Mouse (Mus musculus): ENCODE data around the gene Gabpa. TPM values are rescaled to one million over a fixed set of nuclear protein-coding genes. Genes with fewer than 3 reads are reported as not detected.

The Gabpa gene
- total and polyA plus RNA-seq, 3 experiments: 44.3 to 82.8 (median 77.0) TPM

- no peak overlapping the region for H3K9ac ChIP-seq (ENCODE audit: insufficient read depth, low read depth)
- no peak for DNase-seq (ENCODE audit: extremely low read depth)
- TF ChIP-seq KAT2A (IDR thresholded peaks at IDR 0.05; ENCODE audit: insufficient replicate concordance, low read length) (no peak), SIN3A (IDR thresholded peaks at IDR 0.05; ENCODE audit: low read length) (no peak), EP300 (IDR thresholded peaks at IDR 0.05; ENCODE audit: low read length) (no peak), MAFK (IDR thresholded peaks at IDR 0.05; ENCODE audit: insufficient replicate concordance, low read length) (no peak), TCF12 (IDR thresholded peaks at IDR 0.05; ENCODE audit: low read depth, low read length) (no peak), JUN (IDR thresholded peaks at IDR 0.05; ENCODE audit: insufficient read depth, low read depth, low read length) (no peak), CHD2 (IDR thresholded peaks at IDR 0.05; ENCODE audit: low read length) (no peak), ZC3H11A (IDR thresholded peaks at IDR 0.05; ENCODE audit: low read depth, low read length) (no peak)
- H3K27me3 ChIP-seq (replicated peaks): no peaks in the 10 kb centered on the region
- no peak overlapping the region for H3K4me3 ChIP-seq (replicated peaks in 1 of 3; ENCODE audit: low read depth in 2 of 3, low read length in 2 of 3, poor library complexity in 1 of 3)
- H3K79me2 ChIP-seq (replicated peaks; ENCODE audit: control insufficient read depth, extremely low read depth, insufficient read depth, poor library complexity, severe bottlenecking): peaks cover 46% of the 10 kb centered on the region
- in situ Hi-C loops (cut with MboI; ENCODE audit: low pct_ligation_motif_present, low pct_unique_long_range_greater_than_20kb, low sequenced_read_pairs): loop anchor here (10.0 to 25.0 kb wide), 2 partner anchors 97 to 244 kb away; partner anchors contain the start of gene Mrpl39
- H3K4me2 ChIP-seq (ENCODE audit: insufficient read depth, low read depth, poor library complexity, severe bottlenecking): no peak overlapping the region
- no peak overlapping the region for H3K27ac ChIP-seq (ENCODE audit: insufficient read depth, low read depth)
- peaks cover 49 to 65% of the 10 kb centered on the region in 2 experiments for H3K36me3 ChIP-seq (replicated peaks in 1 of 2; ENCODE audit: control insufficient read depth in 1 of 2, insufficient read depth in 1 of 2, low read length in 1 of 2)
- H3K4me1 ChIP-seq (ENCODE audit: control insufficient read depth in 1 of 2, insufficient read depth in 2 of 2): peaks cover 2 to 34% of the 10 kb centered on the region in 2 experiments
- dilution Hi-C loops (cut with MboI; ENCODE audit: extremely low pct_ligation_motif_present, extremely low pct_unique_long_range_greater_than_20kb, low sequenced_read_pairs): no loop called here
- no peaks in the 10 kb centered on the region for H3K9me3 ChIP-seq (replicated peaks; ENCODE audit: low read length)
Measured at GRCm38 (mm10) chr16:84831696-84832095, 3.0 kb upstream of the Gabpa start.

- dilution Hi-C loops (cut with MboI; ENCODE audit: extremely low pct_ligation_motif_present, extremely low pct_unique_long_range_greater_than_20kb, low sequenced_read_pairs): no loop called here
- DNase-seq (ENCODE audit: extremely low read depth): no peak
- H3K36me3 ChIP-seq (replicated peaks in 1 of 2; ENCODE audit: control insufficient read depth in 1 of 2, insufficient read depth in 1 of 2, low read length in 1 of 2): peaks cover 40 to 61% of the 10 kb centered on the region in 2 experiments
- H3K27ac ChIP-seq (ENCODE audit: insufficient read depth, low read depth): no peak overlapping the region
- no peak overlapping the region; the same call in 1 of the 2 replicates for H3K9ac ChIP-seq (ENCODE audit: insufficient read depth, low read depth)
- H3K9me3 ChIP-seq (replicated peaks; ENCODE audit: low read length): no peaks in the 10 kb centered on the region
- peaks cover 57% of the 10 kb centered on the region for H3K79me2 ChIP-seq (replicated peaks; ENCODE audit: control insufficient read depth, extremely low read depth, insufficient read depth, poor library complexity, severe bottlenecking)
- in situ Hi-C loops (cut with MboI; ENCODE audit: low pct_ligation_motif_present, low pct_unique_long_range_greater_than_20kb, low sequenced_read_pairs): loop anchor here (10.0 to 25.0 kb wide), 2 partner anchors 98 to 245 kb away; partner anchors contain the start of gene Mrpl39
- H3K27me3 ChIP-seq (replicated peaks): no peaks in the 10 kb centered on the region
- H3K4me3 ChIP-seq (replicated peaks in 1 of 3; ENCODE audit: low read depth in 2 of 3, low read length in 2 of 3, poor library complexity in 1 of 3): no peak overlapping the region
- H3K4me2 ChIP-seq (ENCODE audit: insufficient read depth, low read depth, poor library complexity, severe bottlenecking): no peak overlapping the region
- peaks cover 8 to 44% of the 10 kb centered on the region in 2 experiments for H3K4me1 ChIP-seq (ENCODE audit: control insufficient read depth in 1 of 2, insufficient read depth in 2 of 2)
- TF ChIP-seq JUN (IDR thresholded peaks at IDR 0.05; ENCODE audit: insufficient read depth, low read depth, low read length) (no peak), ZKSCAN1 (IDR thresholded peaks at IDR 0.05; ENCODE audit: borderline replicate concordance, low read depth, low read length) (no peak), NELFE (IDR thresholded peaks at IDR 0.05; ENCODE audit: low read depth, low read length) (no peak), NRF1 (IDR thresholded peaks at IDR 0.05; ENCODE audit: low read depth, low read length) (no peak), POLR2A (IDR thresholded peaks at IDR 0.05; ENCODE audit: low read depth, low read length) (no peak), UBTF (IDR thresholded peaks at IDR 0.05; ENCODE audit: low read depth, low read length) (no peak), MYC (IDR thresholded peaks at IDR 0.05; ENCODE audit: low read depth, low read length) (no peak), POLR2AphosphoS2 (IDR thresholded peaks at IDR 0.05; ENCODE audit: low read depth, low read length) (no peak), TCF12 (IDR thresholded peaks at IDR 0.05; ENCODE audit: low read depth, low read length) (no peak), MAZ (IDR thresholded peaks at IDR 0.05; ENCODE audit: low read depth, low read length) (no peak), EP300 (IDR thresholded peaks at IDR 0.05; ENCODE audit: low read length) (no peak), MXI1 (IDR thresholded peaks at IDR 0.05; ENCODE audit: low read depth, low read length) (no peak), E2F4 (IDR thresholded peaks at IDR 0.05; ENCODE audit: insufficient replicate concordance, low read depth, low read length) (no peak), JUND (conservative IDR thresholded peaks at IDR 0.05; ENCODE audit: low read depth, low read length) (no peak), MAFK (IDR thresholded peaks at IDR 0.05; ENCODE audit: insufficient replicate concordance, low read length) (no peak), USF2 (conservative IDR thresholded peaks at IDR 0.05; ENCODE audit: low read depth, low read length) (no peak), MEF2A (IDR thresholded peaks at IDR 0.05; ENCODE audit: borderline replicate concordance, low read depth, low read length) (no peak), CHD2 (IDR thresholded peaks at IDR 0.05; ENCODE audit: low read length) (no peak), ZMIZ1 (IDR thresholded peaks at IDR 0.05; ENCODE audit: low read depth, low read length) (no peak)
Measured at GRCm38 (mm10) chr16:84832736-84833135, 2.0 kb upstream of the Gabpa start.
